Mouse (Mus musculus) stomach, postnatal 0 days (tissue): ENCODE measurements at regions not wholly inside any gene's neighbourhood (a gene's known extent, or its start where the extent isn't known, plus 50 kb on each side); places are given as distances from the start of the nearest gene placed in this dataset.

Experiments
- ATAC-seq: fragments of 200-750 bp; cut with Nextera tagmentation; 2 replicates; pipeline ENCODE4 v1.8.0; 2017; ENCODE audit not compliant: low FRiP score, low TSS enrichment
- DNase-seq: peaks from one replicate; pipeline ENCODE4 v3.0.0-alpha.2; 2016; ENCODE audit warnings: low spot score
- H3K27ac ChIP-seq: fragments of 300-500 bp; sonication (generic); replicated peaks from 2 replicates; pipeline ENCODE4 v1.5.1; 2014; ENCODE audit warnings: mild to moderate bottlenecking, control low read depth
- H3K27me3 ChIP-seq: fragments of 300-500 bp; sonication (generic); 2 replicates; pipeline ENCODE4 v1.6.1; 2014; ENCODE audit warnings: low read length; ENCODE audit not compliant: control insufficient read depth, insufficient read depth
- H3K36me3 ChIP-seq: fragments of 300-500 bp; sonication (generic); 2 replicates; pipeline ENCODE4 v1.6.1; 2014; ENCODE audit warnings: low read length, mixed read lengths; ENCODE audit not compliant: control insufficient read depth, insufficient read depth
- H3K4me1 ChIP-seq: fragments of 300-500 bp; sonication (generic); replicated peaks from 2 replicates; pipeline ENCODE4 v1.6.1; 2014; ENCODE audit warnings: antibody characterized with exemption; ENCODE audit not compliant: control insufficient read depth, insufficient read depth
- H3K4me2 ChIP-seq: fragments of 300-500 bp; sonication (generic); replicated peaks from 2 replicates; pipeline ENCODE4 v1.6.1; 2014; ENCODE audit warnings: low read depth, mild to moderate bottlenecking, control low read depth, moderate library complexity
- H3K4me3 ChIP-seq: fragments of 300-500 bp; sonication (generic); 2 replicates; pipeline ENCODE4 v1.5.1; 2014; ENCODE audit warnings: low read depth, low read length, control low read depth
- H3K9ac ChIP-seq: fragments of 300-500 bp; sonication (generic); 2 replicates; pipeline ENCODE4 v1.6.1; 2014; ENCODE audit warnings: mild to moderate bottlenecking, low read length, control low read depth, mixed read lengths
- H3K9me3 ChIP-seq: fragments of 300-500 bp; sonication (generic); 2 replicates; pipeline ENCODE4 v1.6.1; 2016; ENCODE audit warnings: low read length; ENCODE audit not compliant: control insufficient read depth
- CTCF ChIP-seq: IDR thresholded peaks from 2 replicates; pipeline ENCODE4 v1.5.1; 2016; ENCODE audit warnings: antibody characterized with exemption, low read depth, mild to moderate bottlenecking, moderate library complexity
- EP300 ChIP-seq: optimal IDR thresholded peaks from 2 replicates; pipeline ENCODE3; 2016; ENCODE audit warnings: antibody characterized with exemption
- WGBS: fragments of 180-500 bp; shearing (Covaris S2); extraction: QIAGEN DNeasy Blood & Tissue Kit; methylation state at CpG from one replicate; pipeline ENCODE4 v1.1.7; 2014; 5-methylcytosine and 5-hydroxymethylcytosine counted together

- DNase-seq (no peak), ATAC-seq (no peak)
- TF ChIP-seq CTCF, result no peak
- no peak for TF ChIP-seq EP300
- Histone ChIP-seq H3K4me1 (no peaks in the 10 kb centered on the region), H3K27ac (no peak overlapping the region), H3K4me3 (no peak overlapping the region), H3K4me2 (no peak overlapping the region), H3K27me3 (no peaks in the 10 kb centered on the region), H3K9ac (no peak overlapping the region), H3K36me3 (no peaks in the 10 kb centered on the region), H3K9me3 (no peaks in the 10 kb centered on the region)
- WGBS, result 84% methylated on average over 3 of the region's 3 CpGs
These were observed 441.8 kb upstream of the Pou3f3 start for GRCm38 (mm10) chr1:42253786-42254185.

- no peak for ATAC-seq
- Histone ChIP-seq H3K9me3 (no peaks in the 10 kb centered on the region), H3K27ac (no peak overlapping the region), H3K4me3 (no peak overlapping the region), H3K9ac (no peak overlapping the region), H3K4me2 (no peak overlapping the region), H3K36me3 (no peaks in the 10 kb centered on the region), H3K4me1 (no peaks in the 10 kb centered on the region), H3K27me3 (no peaks in the 10 kb centered on the region)
- no peak for TF ChIP-seq EP300
- TF ChIP-seq CTCF, result no peak
- no peak for DNase-seq
- WGBS, result 84% methylated on average over 10 of the region's 10 CpGs
These were observed 438.5 kb upstream of the Pou3f3 start for GRCm38 (mm10) chr1:42256911-42257595.

- no peak overlapping the region for H3K9ac ChIP-seq
- H3K27ac ChIP-seq, result no peak overlapping the region
- H3K4me1 ChIP-seq, result no peaks in the 10 kb centered on the region
- H3K36me3 ChIP-seq, result no peaks in the 10 kb centered on the region
- no peak for DNase-seq
- no peak for TF ChIP-seq EP300
- TF ChIP-seq CTCF, result no peak
- H3K4me3 ChIP-seq, result no peak overlapping the region
- H3K27me3 ChIP-seq, result no peaks in the 10 kb centered on the region
- WGBS, result 51% methylated on average over 19 of the region's 19 CpGs
- H3K4me2 ChIP-seq, result no peak overlapping the region
- H3K9me3 ChIP-seq, result no peaks in the 10 kb centered on the region
- ATAC-seq, result no peak
These were observed 437.6 kb upstream of the Pou3f3 start for GRCm38 (mm10) chr1:42257801-42258593.

GRCm38 (mm10) chr1:42258594-42258910 is 437.0 kb upstream of the Pou3f3 start:
- TF ChIP-seq EP300 (no peak), CTCF (no peak)
- Histone ChIP-seq H3K4me1 (no peaks in the 10 kb centered on the region), H3K4me2 (no peak overlapping the region), H3K27ac (no peak overlapping the region), H3K9me3 (no peaks in the 10 kb centered on the region), H3K4me3 (no peak overlapping the region), H3K27me3 (no peaks in the 10 kb centered on the region), H3K36me3 (no peaks in the 10 kb centered on the region), H3K9ac (no peak overlapping the region)
- ATAC-seq, result no peak
- no peak for DNase-seq
- WGBS, result 44% methylated on average over 4 of the region's 4 CpGs

GRCm38 (mm10) chr1:42259216-42259977 is 436.2 kb upstream of the Pou3f3 start:
- H3K4me2 ChIP-seq, result no peak overlapping the region
- H3K27me3 ChIP-seq, result no peaks in the 10 kb centered on the region
- no peaks in the 10 kb centered on the region for H3K4me1 ChIP-seq
- no peak for TF ChIP-seq CTCF
- no peak for TF ChIP-seq EP300
- H3K9me3 ChIP-seq, result no peaks in the 10 kb centered on the region
- H3K9ac ChIP-seq, result no peak overlapping the region
- no peaks in the 10 kb centered on the region for H3K36me3 ChIP-seq
- DNase-seq (no peak), ATAC-seq (no peak)
- no peak overlapping the region for H3K27ac ChIP-seq
- 29% methylated on average over 12 of the region's 13 CpGs for WGBS
- no peak overlapping the region for H3K4me3 ChIP-seq
